Mouse (Mus musculus) stomach, embryonic 14.5 days (tissue): Measurements from ENCODE around the gene 3110040M04Rik. TPM values are rescaled to one million over a fixed set of nuclear protein-coding genes. Genes with fewer than 3 reads are reported as not detected.

Source experiments
- ATAC-seq: fragments of 200-750 bp; cut with Nextera tagmentation; 2 replicates; pipeline ENCODE4 v1.8.0; 2017; ENCODE audit warnings: low read depth, moderate TSS enrichment; ENCODE audit not compliant: insufficient number of reproducible peaks, insufficient read depth, low FRiP score
- H3K27ac ChIP-seq: fragments of 300-500 bp; sonication (generic); 2 replicates; pipeline ENCODE4 v1.5.1; 2014; ENCODE audit warnings: mild to moderate bottlenecking, low read length, moderate library complexity, mixed read lengths
- H3K27me3 ChIP-seq: fragments of 300-500 bp; sonication (generic); 2 replicates; pipeline ENCODE4 v1.6.1; 2014; ENCODE audit warnings: low read length, control low read depth, mixed read lengths; ENCODE audit not compliant: control insufficient read depth, insufficient read depth
- H3K36me3 ChIP-seq: fragments of 300-500 bp; sonication (generic); 2 replicates; pipeline ENCODE4 v1.6.1; 2014; ENCODE audit warnings: mild to moderate bottlenecking, control low read depth, low read length, moderate library complexity, mixed read lengths; ENCODE audit not compliant: control insufficient read depth, insufficient read depth
- H3K4me1 ChIP-seq: fragments of 300-500 bp; sonication (generic); 2 replicates; pipeline ENCODE4 v1.6.1; 2014; ENCODE audit warnings: low read length, control low read depth, mixed read lengths; ENCODE audit not compliant: control insufficient read depth, insufficient read depth
- H3K4me2 ChIP-seq: fragments of 300-500 bp; sonication (generic); replicated peaks from 2 replicates; pipeline ENCODE4 v1.6.1; 2014; ENCODE audit warnings: low read depth, low read length, control low read depth
- H3K4me3 ChIP-seq: fragments of 300-500 bp; sonication (generic); 2 replicates; pipeline ENCODE4 v1.5.1; 2014; ENCODE audit warnings: low read depth, low read length, control low read depth
- H3K9ac ChIP-seq: fragments of 300-500 bp; sonication (generic); replicated peaks from 2 replicates; pipeline ENCODE4 v1.6.1; 2014; ENCODE audit warnings: low read depth, mild to moderate bottlenecking, control low read depth, low read length, moderate library complexity, mixed read lengths
- H3K9me3 ChIP-seq: fragments of 300-500 bp; sonication (generic); 2 replicates; pipeline ENCODE4 v1.6.1; 2016; ENCODE audit warnings: low read depth, low read length, control low read depth; ENCODE audit not compliant: control insufficient read depth
- WGBS: fragments of 180-500 bp; shearing (Covaris S2); extraction: QIAGEN DNeasy Blood & Tissue Kit; methylation state at CpG from one replicate; pipeline ENCODE4 v1.1.7; 2014; 5-methylcytosine and 5-hydroxymethylcytosine counted together
- polyA plus RNA-seq: library from polyadenylated mRNA; unstranded; fragments of >200 nt; fragmentation: Nextera tagmentation; extraction: Ambion mirVana; gene quantifications from 2 replicates; pipeline ENCODE4 v1.2.1, GENCODE M21; 2014

The 3110040M04Rik gene
- polyA plus RNA-seq, 1 experiment from 2014 or later = not detected

DNA sequence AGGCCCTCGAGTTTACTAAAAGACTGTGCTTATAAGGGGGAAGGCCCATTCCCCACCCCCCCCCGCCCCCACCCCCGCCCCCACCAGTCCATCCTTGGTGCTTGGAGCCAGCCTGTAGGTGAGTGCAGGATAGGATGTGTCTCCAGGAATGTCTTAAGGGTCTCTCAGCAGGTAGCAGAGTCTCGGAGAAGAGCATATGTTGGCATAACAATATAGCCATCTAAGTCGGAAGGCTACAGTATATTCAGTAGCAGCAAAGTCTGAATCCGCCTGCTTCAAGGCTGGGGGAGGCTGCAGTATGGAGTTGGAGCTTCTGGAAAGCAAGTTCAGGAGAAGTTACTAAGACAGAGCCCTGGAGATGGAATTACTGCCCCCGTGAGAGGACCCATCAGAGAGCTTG, 16.2 kb downstream of the 3110040M04Rik start:
- H3K9me3 ChIP-seq = no peaks in the 10 kb centered on the region
- ATAC-seq = no peak
- H3K27me3 ChIP-seq = no peaks in the 10 kb centered on the region
- H3K9ac ChIP-seq = no peak overlapping the region
- no peak overlapping the region for H3K4me3 ChIP-seq
- H3K4me2 ChIP-seq = no peak overlapping the region
- H3K27ac ChIP-seq = no peak overlapping the region
- no peaks in the 10 kb centered on the region for H3K4me1 ChIP-seq
- H3K36me3 ChIP-seq = no peaks in the 10 kb centered on the region
- 69% methylated on average over 7 of the region's 7 CpGs for WGBS

DNA sequence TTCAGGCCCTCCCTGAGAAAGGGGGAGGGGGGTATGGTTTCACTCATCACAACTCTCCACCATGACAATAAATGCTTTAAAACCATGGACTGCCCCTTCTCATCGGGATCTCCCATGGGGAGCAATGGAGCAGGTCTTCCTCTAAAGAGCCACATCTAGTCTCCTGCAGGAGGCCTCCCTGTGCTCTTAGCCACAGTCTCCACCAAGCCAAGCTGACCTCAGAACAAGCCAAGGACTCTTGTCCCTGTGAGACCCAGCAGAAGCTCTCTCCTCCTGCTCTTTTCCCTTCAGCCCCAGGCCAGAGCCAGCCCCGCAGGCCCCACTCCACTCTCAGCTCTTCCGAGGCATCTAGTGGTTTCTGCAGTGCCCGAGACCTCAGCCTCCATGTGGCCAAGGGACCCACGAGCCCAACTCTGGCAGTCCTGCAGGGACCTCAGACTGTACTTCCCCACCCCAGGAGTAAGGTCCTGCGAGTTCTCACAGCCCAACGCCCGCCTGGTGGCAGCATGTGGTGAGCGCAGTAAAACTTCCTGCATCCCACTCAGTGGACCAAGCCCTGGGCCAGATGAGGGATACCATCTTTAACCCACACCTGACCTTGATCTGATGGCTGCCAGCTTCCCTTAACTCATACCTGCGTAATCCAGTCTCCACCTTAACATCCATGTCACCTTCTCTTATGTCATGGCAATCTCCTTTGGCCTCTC, 18.8 kb downstream of the 3110040M04Rik start:
- Histone ChIP-seq H3K27me3 (no peaks in the 10 kb centered on the region), H3K36me3 (no peaks in the 10 kb centered on the region), H3K4me1 (no peaks in the 10 kb centered on the region), H3K4me3 (no peak overlapping the region), H3K9me3 (no peaks in the 10 kb centered on the region), H3K27ac (no peak overlapping the region), H3K9ac (no peak overlapping the region), H3K4me2 (no peak overlapping the region)
- no peak for ATAC-seq
- 86% methylated on average over 10 of the region's 10 CpGs for WGBS

DNA sequence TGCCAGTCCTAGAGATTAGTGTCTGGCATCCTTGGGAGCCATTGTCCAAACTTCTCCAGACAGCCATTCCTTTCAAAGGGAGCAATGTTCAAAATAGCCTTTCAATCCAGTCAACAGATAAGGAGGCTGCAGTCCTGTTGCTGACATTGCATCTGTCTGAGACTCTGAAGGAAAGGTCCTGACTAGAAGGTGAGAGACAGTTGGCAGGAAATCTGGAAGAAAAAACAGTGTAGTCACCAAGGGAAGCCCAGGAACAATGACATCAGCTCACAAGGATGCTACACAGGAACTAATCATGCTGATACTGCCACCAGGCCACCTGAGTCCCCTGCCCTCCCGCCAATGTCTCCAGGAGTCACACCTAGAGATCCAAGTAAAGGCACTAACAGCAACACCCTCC, 19.5 kb downstream of the 3110040M04Rik start:
- Histone ChIP-seq H3K4me1 (no peaks in the 10 kb centered on the region), H3K9me3 (no peaks in the 10 kb centered on the region), H3K27me3 (no peaks in the 10 kb centered on the region), H3K4me2 (no peak overlapping the region), H3K9ac (no peak overlapping the region), H3K27ac (no peak overlapping the region), H3K36me3 (no peaks in the 10 kb centered on the region), H3K4me3 (no peak overlapping the region)
- WGBS = 53% methylated on average over 1 of the region's 1 CpGs
- no peak for ATAC-seq

DNA sequence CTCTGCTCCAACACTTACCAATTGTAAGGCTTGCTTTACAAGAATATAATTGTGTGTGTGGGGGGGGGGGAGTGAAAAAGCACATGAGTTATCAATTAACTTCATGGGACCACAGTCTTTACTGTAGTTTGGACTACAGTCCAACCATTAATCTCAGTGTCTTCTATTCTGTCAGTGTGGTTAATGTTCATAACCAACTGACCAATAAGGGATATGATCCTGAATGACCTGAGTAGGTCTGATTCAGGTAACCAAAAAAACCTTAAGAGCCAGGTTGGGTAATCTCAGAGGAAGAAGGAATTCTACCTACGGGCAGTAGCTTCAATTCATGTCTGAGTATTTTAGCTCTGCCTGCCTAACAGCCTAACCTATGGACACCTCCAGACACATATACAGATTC, 20.6 kb downstream of the 3110040M04Rik start:
- Histone ChIP-seq H3K27ac (no peak overlapping the region), H3K4me3 (no peak overlapping the region), H3K4me2 (no peak overlapping the region), H3K9me3 (no peaks in the 10 kb centered on the region), H3K9ac (no peak overlapping the region), H3K27me3 (no peaks in the 10 kb centered on the region), H3K4me1 (no peaks in the 10 kb centered on the region), H3K36me3 (no peaks in the 10 kb centered on the region)
- no peak for ATAC-seq
- WGBS = 90% methylated on average over 1 of the region's 1 CpGs

DNA sequence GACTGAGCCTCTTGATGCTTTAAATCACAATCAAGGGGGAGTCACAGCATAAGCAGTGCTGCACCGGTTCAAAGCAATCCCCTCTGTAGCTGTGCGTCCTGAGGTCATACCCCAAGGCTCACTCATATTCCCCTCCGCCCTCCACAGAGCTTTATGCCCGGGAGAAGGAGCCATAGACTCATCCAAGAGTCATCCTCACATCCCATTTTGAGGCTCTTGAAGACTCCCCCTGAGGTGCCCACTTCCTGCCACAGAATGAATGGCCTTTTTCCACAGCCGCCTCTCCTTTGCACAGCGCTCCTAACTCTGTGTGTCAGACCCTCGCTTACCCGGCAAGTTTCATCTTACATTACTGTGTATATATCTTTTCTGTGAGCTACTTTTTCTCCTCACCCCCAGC, 23.6 kb downstream of the 3110040M04Rik start:
- WGBS = 64% methylated on average over 8 of the region's 8 CpGs
- Histone ChIP-seq H3K4me3 (no peak overlapping the region), H3K9me3 (no peaks in the 10 kb centered on the region), H3K36me3 (no peaks in the 10 kb centered on the region), H3K9ac (no peak overlapping the region), H3K27me3 (no peaks in the 10 kb centered on the region), H3K27ac (no peak overlapping the region), H3K4me2 (no peak overlapping the region), H3K4me1 (no peaks in the 10 kb centered on the region)
- no peak for ATAC-seq

DNA sequence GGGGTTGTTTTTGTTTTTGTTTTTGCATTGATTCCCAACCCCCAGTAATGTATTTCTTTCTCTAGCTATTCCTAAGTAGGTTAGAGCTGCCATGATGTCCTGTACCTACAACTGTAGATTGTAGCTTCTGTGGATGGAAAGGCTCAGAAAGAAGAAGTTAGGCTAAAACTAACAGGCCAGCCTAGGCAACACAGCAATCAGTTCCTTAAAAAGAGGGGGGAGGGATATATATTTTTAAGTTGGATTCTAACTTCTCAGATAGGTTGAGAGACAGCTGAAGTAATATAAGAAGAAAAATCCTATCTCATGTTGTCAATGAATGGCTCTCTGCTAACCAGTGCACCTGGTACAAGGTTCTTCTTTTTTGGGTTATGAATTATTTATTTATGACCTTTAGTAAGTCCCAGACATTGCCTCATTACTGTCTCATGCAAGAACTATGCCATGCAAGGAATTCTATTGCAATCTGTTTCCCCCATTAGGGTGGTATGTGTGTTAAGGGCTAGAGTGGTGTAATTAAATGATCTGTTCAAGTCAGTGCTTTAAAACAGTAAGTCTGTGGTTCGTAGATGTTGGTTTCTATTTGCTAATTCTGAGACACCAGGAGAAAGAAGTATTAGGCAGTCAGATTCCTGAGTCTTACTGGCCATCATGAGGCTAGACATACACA, 24.5 kb downstream of the 3110040M04Rik start:
- Histone ChIP-seq H3K4me3 (no peak overlapping the region), H3K27ac (no peak overlapping the region), H3K27me3 (no peaks in the 10 kb centered on the region), H3K9me3 (no peaks in the 10 kb centered on the region), H3K9ac (no peak overlapping the region), H3K4me2 (no peak overlapping the region), H3K36me3 (no peaks in the 10 kb centered on the region), H3K4me1 (no peaks in the 10 kb centered on the region)
- no peak for ATAC-seq
- WGBS = 75% methylated on average over 1 of the region's 1 CpGs

DNA sequence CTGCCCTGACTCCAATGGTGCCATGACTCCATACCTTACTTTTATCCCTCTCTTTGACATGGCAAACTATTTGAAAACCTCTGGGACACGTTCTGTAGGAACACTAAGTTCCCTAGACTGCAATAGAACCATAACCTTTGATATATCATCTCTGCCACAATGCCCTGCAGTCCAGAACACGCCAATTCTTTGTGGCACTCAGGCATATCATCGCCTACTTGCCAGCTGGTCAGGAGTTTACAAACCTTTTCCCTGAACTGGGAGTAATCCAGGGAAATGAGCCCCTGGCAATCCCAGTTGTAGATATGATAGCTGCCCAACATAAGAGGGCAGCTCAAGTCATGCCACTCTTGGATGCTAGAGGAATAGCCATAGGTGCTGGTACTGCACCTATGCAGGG, 28.4 kb downstream of the 3110040M04Rik start:
- Histone ChIP-seq H3K27ac (no peak overlapping the region), H3K4me1 (no peaks in the 10 kb centered on the region), H3K9me3 (no peaks in the 10 kb centered on the region), H3K4me3 (no peak overlapping the region), H3K9ac (no peak overlapping the region), H3K4me2 (no peak overlapping the region), H3K27me3 (no peaks in the 10 kb centered on the region), H3K36me3 (no peaks in the 10 kb centered on the region)
- no peak for ATAC-seq
- 87% methylated on average over 3 of the region's 3 CpGs for WGBS

DNA sequence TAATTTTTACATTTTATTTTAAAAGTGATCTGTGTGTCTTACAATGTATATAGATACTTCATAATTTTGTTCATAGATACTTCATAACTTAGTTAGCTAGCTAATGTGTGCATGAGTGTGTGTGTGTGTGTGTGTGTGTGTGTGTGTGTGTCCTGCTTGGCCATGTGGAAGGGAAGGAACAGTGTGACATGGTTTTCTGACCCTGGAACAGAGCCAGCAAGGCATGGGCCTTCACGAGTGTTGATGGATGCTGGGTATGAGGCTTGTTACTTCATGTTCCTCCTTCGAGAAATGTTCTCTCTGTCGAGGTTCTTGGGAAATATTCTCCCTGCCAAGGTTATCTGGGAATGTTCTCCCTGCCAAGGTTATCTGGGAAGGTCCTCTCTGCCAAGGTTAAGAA, 29.8 kb downstream of the 3110040M04Rik start:
- WGBS = 85% methylated on average over 3 of the region's 3 CpGs
- H3K9ac ChIP-seq = no peak overlapping the region
- H3K27me3 ChIP-seq = no peaks in the 10 kb centered on the region
- no peaks in the 10 kb centered on the region for H3K4me1 ChIP-seq
- H3K4me2 ChIP-seq = no peak overlapping the region
- no peaks in the 10 kb centered on the region for H3K36me3 ChIP-seq
- no peak for ATAC-seq
- no peak overlapping the region for H3K4me3 ChIP-seq
- H3K9me3 ChIP-seq = no peaks in the 10 kb centered on the region
- H3K27ac ChIP-seq = no peak overlapping the region

DNA sequence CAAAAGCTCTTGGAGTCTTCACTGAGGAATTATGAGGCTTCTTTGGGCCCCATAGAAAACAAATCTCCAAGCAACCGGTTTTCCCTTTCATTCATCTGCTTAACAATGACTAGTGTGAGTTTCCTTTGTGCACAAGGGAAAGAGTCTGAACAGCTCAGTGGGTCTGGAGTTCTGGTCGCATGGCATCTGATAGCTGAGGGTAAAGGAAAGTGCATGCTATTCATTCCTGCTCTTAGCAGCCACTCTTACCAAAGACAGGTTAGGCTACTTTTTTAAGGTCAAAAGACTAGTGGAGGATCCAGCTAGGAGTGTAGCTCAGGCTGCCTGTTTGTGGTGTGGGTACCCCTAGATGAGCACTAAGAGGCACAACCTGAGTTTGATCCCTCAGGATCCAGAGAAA, 31.7 kb downstream of the 3110040M04Rik start:
- no peaks in the 10 kb centered on the region for H3K9me3 ChIP-seq
- WGBS = 53% methylated on average over 2 of the region's 2 CpGs
- H3K27ac ChIP-seq = no peak overlapping the region
- H3K36me3 ChIP-seq = no peaks in the 10 kb centered on the region
- no peak for ATAC-seq
- no peaks in the 10 kb centered on the region for H3K4me1 ChIP-seq
- no peak overlapping the region for H3K4me2 ChIP-seq
- no peak overlapping the region for H3K4me3 ChIP-seq
- no peaks in the 10 kb centered on the region for H3K27me3 ChIP-seq
- no peak overlapping the region for H3K9ac ChIP-seq
